Mouse (Mus musculus) hindbrain, embryonic 12.5 days (tissue): ENCODE data around the gene Rom1. TPM values are rescaled to one million over a fixed set of nuclear protein-coding genes. Genes with fewer than 3 reads are reported as not detected.
"Not testable (repeated sequence)": the region's sequence is repeated elsewhere in the genome, so short reads cannot be mapped to it uniquely, and the experiment has no call there.

Experiments used
- ATAC-seq: fragments of 200-750 bp; cut with Nextera tagmentation; 2 replicates; pipeline ENCODE4 v1.8.0; 2017; ENCODE audit warnings: moderate TSS enrichment; ENCODE audit not compliant: low FRiP score
- H3K27ac ChIP-seq: fragments of 300-500 bp; sonication (generic); 2 replicates; pipeline ENCODE4 v1.5.1; 2016; ENCODE audit warnings: mild to moderate bottlenecking
- H3K27me3 ChIP-seq: fragments of 300-500 bp; sonication (generic); 2 replicates; pipeline ENCODE4 v1.6.1; 2016; ENCODE audit warnings: mild to moderate bottlenecking
- H3K36me3 ChIP-seq: fragments of 300-500 bp; sonication (generic); 2 replicates; pipeline ENCODE4 v1.6.1; 2016; ENCODE audit warnings: mild to moderate bottlenecking
- H3K4me1 ChIP-seq: fragments of 300-500 bp; sonication (generic); 2 replicates; pipeline ENCODE4 v1.6.1; 2016
- H3K4me2 ChIP-seq: fragments of 300-500 bp; sonication (generic); replicated peaks from 2 replicates; pipeline ENCODE4 v1.6.1; 2016; ENCODE audit warnings: mild to moderate bottlenecking
- H3K4me3 ChIP-seq: fragments of 300-500 bp; sonication (generic); 2 replicates; pipeline ENCODE4 v1.5.1; 2016; ENCODE audit warnings: mild to moderate bottlenecking
- H3K9ac ChIP-seq: fragments of 300-500 bp; sonication (generic); 2 replicates; pipeline ENCODE4 v1.6.1; 2016; ENCODE audit warnings: mild to moderate bottlenecking, moderate library complexity
- H3K9me3 ChIP-seq: fragments of 300-500 bp; sonication (generic); replicated peaks from 2 replicates; pipeline ENCODE4 v1.6.1; 2016; ENCODE audit warnings: mild to moderate bottlenecking
- WGBS: fragments of 180-500 bp; shearing (Covaris S2); methylation state at CpG from one replicate; pipeline ENCODE4 v1.1.7; 2016; 5-methylcytosine and 5-hydroxymethylcytosine counted together
- polyA plus RNA-seq: library from polyadenylated mRNA; unstranded; fragments of >200 nt; fragmentation: Nextera tagmentation; extraction: Ambion mirVana; gene quantifications from 2 replicates; pipeline ENCODE4 v1.2.1, GENCODE M21; 2016

The Rom1 gene
- polyA plus RNA-seq, 1 experiment from 2014 or later, result 3.2 TPM

DNA sequence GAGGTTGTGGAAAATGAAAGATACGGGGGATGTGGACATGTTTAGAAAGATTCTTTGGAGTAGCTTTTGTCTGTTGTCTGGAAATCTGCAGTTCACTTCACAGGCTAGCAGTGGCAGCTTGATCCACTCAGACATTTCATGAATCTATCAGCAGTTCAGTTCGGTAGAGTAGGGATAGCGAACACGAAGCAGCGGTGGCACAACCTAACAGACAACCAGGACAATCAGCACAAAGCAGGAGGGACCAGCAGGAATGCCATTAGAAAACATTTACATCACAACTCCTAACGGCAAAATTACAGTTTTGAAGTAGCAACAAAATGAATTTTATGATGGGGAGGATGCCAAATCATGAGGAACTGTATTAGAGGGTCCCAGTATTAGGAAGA lies 9.5 kb downstream of the Rom1 start:
- ATAC-seq, result peak; percentile 15; the same call in 1 of the 2 replicates

DNA sequence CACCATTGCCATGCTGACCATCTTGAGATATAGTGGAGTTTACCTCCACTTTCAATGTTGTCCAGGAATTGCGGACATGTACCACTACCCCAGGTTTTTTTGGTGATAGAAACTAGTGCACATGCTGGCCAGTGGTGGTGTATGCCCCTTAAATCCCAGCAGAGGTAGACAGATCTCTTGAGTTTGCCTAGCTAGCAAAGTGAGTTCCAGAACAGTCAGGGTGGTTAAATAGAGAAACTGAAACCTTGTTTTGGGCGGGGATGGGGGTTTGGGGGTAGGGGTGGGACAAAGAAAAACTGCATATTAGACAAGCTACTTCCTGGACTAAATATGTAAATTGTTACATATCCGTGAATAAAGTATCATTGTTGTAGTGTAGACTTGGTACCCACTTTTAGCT lies 10.2 kb downstream of the Rom1 start:
- Histone ChIP-seq H3K4me3 (no peak overlapping the region), H3K4me2 (no peak overlapping the region), H3K4me1 (peaks cover 13% of the 10 kb centered on the region; the same call in 1 of the 2 replicates), H3K36me3 (peaks cover 37% of the 10 kb centered on the region), H3K27me3 (no peaks in the 10 kb centered on the region), H3K9me3 (no peaks in the 10 kb centered on the region), H3K27ac (no peak overlapping the region), H3K9ac (no peak overlapping the region)
- no peak for ATAC-seq
- 94% methylated on average over 3 of the region's 3 CpGs for WGBS

More for the DNA sequence above, 9.5 kb downstream of the Rom1 start:
- H3K9me3 ChIP-seq, result no peaks in the 10 kb centered on the region
- no peaks in the 10 kb centered on the region for H3K27me3 ChIP-seq
- peaks cover 13% of the 10 kb centered on the region; the same call in 1 of the 2 replicates for H3K4me1 ChIP-seq
- H3K4me2 ChIP-seq, result peak overlapping the region; percentile 75
- no peak overlapping the region for H3K9ac ChIP-seq
- WGBS, result 66% methylated on average over 6 of the region's 6 CpGs
- H3K27ac ChIP-seq, result peak overlapping the region; percentile 82
- H3K4me3 ChIP-seq, result peak overlapping the region; percentile 69
- H3K36me3 ChIP-seq, result peaks cover 31% of the 10 kb centered on the region

DNA sequence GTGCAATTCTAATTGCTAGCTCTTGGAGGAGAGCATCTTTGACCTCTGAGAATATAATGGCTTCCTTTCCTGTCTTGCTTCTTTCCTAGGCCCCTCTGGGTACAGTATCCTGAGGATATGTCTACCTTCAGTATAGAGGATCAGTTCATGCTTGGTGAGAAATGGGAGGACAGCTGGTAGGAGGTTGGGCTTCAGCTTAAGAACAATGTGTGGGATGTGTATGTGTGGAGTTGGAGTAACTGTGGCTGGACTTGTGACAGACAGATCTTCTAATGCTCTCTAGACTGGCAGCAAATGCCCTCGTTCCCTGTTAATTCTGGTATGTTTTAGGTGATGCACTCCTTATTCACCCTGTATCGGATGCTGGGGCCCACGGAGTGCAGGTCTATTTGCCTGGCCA lies 14.9 kb downstream of the Rom1 start:
- peaks cover 83% of the 10 kb centered on the region for H3K36me3 ChIP-seq
- no peak overlapping the region for H3K4me2 ChIP-seq

DNA sequence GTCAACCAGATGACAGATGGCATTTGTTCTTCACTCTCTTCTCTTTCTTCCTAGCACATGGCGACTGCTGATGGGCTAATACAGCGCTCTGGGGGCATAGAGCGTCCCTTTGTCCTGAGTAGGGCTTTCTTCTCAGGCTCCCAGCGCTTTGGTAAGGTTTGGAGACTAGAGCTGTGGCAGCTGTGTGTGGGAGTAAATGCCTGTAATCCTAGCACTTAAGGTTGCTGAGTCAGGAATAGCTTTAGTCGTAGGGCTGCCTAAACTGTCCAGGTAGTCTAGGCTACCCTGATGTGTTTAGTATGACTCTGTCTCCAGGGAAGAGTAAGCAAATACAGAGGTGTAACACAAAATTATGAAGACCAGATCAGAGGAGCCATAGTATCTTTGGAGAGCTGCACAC lies 17.3 kb downstream of the Rom1 start:
- Histone ChIP-seq H3K36me3 (peaks cover 100% of the 10 kb centered on the region), H3K27me3 (no peaks in the 10 kb centered on the region), H3K9me3 (no peaks in the 10 kb centered on the region), H3K4me2 (no peak overlapping the region), H3K4me3 (no peak overlapping the region), H3K9ac (no peak overlapping the region), H3K27ac (no peak overlapping the region), H3K4me1 (no peaks in the 10 kb centered on the region)
- ATAC-seq, result no peak
- whole genome bisulfite sequencing, result 96% methylated on average over 5 of the region's 5 CpGs

More for the DNA sequence above, 14.9 kb downstream of the Rom1 start:
- H3K4me1 ChIP-seq, result no peaks in the 10 kb centered on the region
- H3K27ac ChIP-seq, result no peak overlapping the region
- H3K9me3 ChIP-seq, result no peaks in the 10 kb centered on the region
- no peaks in the 10 kb centered on the region for H3K27me3 ChIP-seq
- H3K9ac ChIP-seq, result no peak overlapping the region
- H3K4me3 ChIP-seq, result no peak overlapping the region
- 91% methylated on average over 3 of the region's 3 CpGs for WGBS
- no peak for ATAC-seq

DNA sequence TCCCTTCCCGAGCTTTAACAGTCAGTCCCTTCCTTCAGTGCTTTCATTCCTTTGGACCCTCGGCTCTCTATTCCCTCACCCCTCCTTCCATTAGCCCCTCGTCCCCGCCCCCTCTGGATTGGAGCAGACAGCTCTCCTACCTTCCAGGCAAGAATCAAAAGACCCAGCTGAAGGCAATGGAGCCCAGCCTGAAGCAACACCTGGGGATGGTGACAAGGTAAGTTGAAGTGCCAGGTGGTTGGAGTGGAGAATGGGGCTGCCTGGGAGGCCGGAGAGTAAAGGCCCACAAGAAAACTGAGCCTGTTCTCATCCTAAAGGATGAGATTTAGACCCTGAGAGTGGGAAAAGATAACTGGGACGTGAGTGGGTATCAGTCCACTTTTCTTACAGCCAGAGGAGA lies 20.6 kb downstream of the Rom1 start:
- H3K27me3 ChIP-seq, result no peaks in the 10 kb centered on the region
- H3K36me3 ChIP-seq, result peaks cover 92% of the 10 kb centered on the region
- H3K9me3 ChIP-seq, result no peaks in the 10 kb centered on the region
- H3K4me2 ChIP-seq, result no peak overlapping the region
- no peak overlapping the region for H3K9ac ChIP-seq
- H3K4me3 ChIP-seq, result no peak overlapping the region
- WGBS, result 92% methylated on average over 6 of the region's 6 CpGs
- ATAC-seq, result no peak
- no peaks in the 10 kb centered on the region for H3K4me1 ChIP-seq
- no peak overlapping the region for H3K27ac ChIP-seq

DNA sequence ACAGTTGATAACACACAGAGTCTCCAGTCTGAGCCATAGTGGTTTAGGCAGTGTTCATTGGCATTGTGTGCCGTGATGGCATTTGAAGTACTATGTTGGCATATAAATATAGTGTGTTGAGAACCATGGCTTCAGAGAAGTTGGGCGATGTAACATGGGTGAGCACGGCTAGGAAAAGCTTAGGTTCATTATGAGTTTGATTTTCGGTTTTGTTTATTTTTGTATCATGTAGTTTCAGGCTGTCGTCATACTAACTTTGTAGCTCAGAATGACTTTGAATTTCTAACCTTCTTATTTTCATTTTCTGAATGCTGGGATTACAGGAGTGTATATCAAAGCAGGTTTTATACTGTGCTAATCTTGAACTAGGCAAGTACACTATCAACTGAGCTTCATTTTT lies 25.7 kb downstream of the Rom1 start:
- no peak overlapping the region for H3K27ac ChIP-seq
- no peak overlapping the region for H3K9ac ChIP-seq
- ATAC-seq, result no peak
- H3K4me2 ChIP-seq, result no peak overlapping the region
- no peak overlapping the region for H3K4me3 ChIP-seq
- H3K4me1 ChIP-seq, result peaks cover 11% of the 10 kb centered on the region
- H3K9me3 ChIP-seq, result no peaks in the 10 kb centered on the region
- WGBS, result 94% methylated on average over 5 of the region's 5 CpGs
- no peaks in the 10 kb centered on the region for H3K27me3 ChIP-seq
- H3K36me3 ChIP-seq, result peaks cover 54% of the 10 kb centered on the region

DNA sequence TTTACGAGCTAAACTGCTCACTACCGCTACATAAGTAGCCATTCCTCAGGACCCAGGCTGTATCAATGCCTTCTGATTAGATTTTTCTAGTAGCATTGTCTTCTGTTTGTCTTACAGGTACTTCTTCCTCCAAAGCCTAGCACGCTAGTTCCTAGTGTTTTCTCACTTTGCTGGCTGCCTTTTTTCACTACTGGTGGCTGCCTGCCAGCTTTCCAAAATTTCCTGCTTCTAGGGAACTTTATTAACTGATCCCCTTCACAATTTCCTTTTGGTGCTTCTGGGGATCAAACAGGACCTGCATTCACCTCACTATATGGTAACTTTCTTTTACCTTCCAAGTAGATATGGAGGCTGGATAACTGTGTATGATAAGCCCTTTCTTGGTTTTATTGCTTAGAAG lies 30.1 kb downstream of the Rom1 start:
- peaks cover 38% of the 10 kb centered on the region for H3K36me3 ChIP-seq
- no peaks in the 10 kb centered on the region for H3K27me3 ChIP-seq
- H3K9ac ChIP-seq, result peak overlapping the region; percentile 90
- H3K4me3 ChIP-seq, result peak overlapping the region; percentile 86
- 62% methylated on average over 3 of the region's 3 CpGs for WGBS
- peak overlapping the region; percentile 80 for H3K4me2 ChIP-seq
- H3K4me1 ChIP-seq, result peaks cover 27% of the 10 kb centered on the region
- no peak for ATAC-seq
- no peaks in the 10 kb centered on the region for H3K9me3 ChIP-seq
- no peak overlapping the region for H3K27ac ChIP-seq

DNA sequence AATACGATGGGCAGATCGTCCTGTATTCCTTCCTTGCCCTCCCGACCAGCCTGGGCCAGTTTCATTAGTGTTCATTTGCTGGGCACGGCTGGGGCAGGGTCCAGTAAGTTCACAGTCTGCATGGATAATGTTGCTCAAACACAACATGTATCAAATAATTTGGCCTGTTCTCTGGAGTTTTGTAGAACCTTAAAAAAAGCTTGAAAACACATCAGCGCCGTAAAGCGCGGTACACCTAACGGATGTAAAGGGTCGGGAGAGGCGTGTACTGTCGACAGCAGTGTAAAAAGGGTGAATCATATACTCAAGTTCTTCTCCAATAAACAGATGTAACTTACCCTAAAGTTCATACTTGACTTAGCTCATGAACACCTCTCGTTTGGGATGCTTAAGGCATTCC lies 30.6 kb downstream of the Rom1 start:
- WGBS, result 20% methylated on average over 13 of the region's 13 CpGs

DNA sequence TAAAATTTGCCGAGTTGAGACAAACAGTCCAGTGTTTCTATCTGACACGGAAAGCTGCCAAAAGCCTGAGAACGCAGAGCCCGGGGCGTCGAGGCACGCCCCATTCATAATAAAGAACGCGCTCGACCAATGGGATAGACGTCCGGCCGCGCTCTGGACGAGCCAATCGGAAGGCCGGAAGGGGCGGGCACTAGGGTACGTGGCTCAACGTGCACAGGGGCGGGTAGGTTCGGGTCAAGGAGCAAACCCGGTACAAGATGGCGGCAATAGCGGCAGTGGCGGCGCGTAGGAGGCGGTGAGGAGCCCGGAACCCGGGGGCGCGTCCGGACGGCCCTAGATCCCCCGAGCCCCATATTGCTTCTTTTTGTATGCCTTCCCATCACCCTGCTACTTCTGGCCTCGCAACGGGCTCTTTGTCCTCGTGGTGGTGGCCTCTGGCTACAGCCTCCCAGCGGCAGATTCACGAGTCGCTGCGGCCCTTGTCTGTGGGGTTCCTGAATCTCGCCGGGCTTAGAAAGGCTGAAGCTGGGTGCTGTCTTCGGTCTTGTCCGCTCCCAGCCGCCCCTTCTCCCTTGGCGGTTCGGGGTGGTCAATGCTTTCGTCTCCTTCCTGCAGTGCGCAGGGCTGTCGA lies 31.2 kb downstream of the Rom1 start, which contains the start of gene Ganab:
Gene Ganab, plus strand, starts transcription at position 207 of the 631 bp plus-strand sequence.
- Histone ChIP-seq H3K27ac (peak within 1 kb of the TSS; percentile 85), H3K4me3 (peak within 1 kb of the TSS; percentile 86), H3K4me2 (peak within 1 kb of the TSS; percentile 80), H3K36me3 (peaks cover 34% of the 10 kb centered on the region), H3K4me1 (peaks cover 34% of the 10 kb centered on the region), H3K27me3 (no peaks in the 10 kb centered on the region), H3K9me3 (no peaks in the 10 kb centered on the region), H3K9ac (peak within 1 kb of the TSS; percentile 90)
- peak; percentile 99 for ATAC-seq
- under 1% methylated on average over 53 of the region's 53 CpGs for WGBS

More for the DNA sequence above, 30.6 kb downstream of the Rom1 start:
- ATAC-seq, result no peak
- Histone ChIP-seq H3K27me3 (no peaks in the 10 kb centered on the region), H3K4me2 (peak overlapping the region; percentile 80), H3K9ac (peak overlapping the region; percentile 90), H3K9me3 (no peaks in the 10 kb centered on the region), H3K36me3 (peaks cover 38% of the 10 kb centered on the region), H3K27ac (peak overlapping the region; percentile 85), H3K4me1 (peaks cover 31% of the 10 kb centered on the region), H3K4me3 (peak overlapping the region; percentile 86)

DNA sequence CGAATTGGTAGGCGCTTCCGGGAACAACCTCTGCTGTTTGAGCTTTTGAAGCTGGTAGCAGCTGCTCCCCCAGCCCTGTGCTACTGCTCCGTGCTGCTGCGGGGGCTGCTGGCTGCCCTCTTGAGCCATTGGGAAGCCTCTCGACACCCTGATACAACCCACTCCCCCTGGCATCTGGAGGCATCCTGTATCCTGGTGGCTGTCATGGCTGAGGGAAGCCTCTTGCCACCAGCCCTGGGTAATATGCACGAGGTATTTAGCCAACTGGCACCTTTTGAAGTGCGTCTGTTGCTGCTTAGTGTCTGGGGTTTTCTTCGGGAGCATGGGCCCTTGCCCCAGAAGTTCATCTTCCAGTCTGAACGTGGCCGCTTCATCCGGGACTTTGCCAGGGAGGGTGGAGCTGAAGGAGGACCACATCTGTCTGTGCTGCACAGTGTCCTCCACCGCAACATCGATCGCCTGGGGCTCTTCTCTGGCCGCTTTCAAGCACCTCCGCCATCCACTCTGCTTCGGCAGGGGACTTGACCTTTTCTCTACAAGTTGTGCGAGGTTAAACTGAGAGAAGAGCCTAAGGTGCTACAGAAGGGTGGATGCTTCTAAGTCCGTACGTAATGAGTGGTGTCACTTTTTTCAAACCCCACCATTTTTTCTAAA lies 31.8 kb downstream of the Rom1 start:
- WGBS, result 27% methylated on average over 21 of the region's 21 CpGs

DNA sequence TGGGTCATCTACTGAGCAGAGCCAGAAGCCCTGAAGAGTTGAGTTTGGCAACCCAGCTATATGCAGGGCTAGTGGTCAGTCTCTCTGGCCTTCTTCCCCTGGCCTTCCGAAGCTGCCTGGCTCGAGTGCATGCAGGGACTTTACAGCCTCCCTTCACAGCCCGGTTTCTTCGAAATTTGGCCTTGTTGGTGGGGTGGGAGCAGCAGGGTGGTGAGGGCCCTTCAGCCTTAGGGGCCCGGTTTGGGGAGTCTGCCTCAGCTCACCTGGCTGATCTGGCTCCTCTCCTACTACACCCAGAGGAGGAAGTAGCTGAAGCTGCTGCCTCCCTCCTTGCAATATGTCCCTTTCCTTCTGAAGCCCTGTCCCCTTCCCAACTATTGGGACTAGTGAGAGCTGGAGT lies 32.9 kb downstream of the Rom1 start:
- 85% methylated on average over 5 of the region's 5 CpGs for WGBS
- not testable (repeated sequence) for H3K4me2 ChIP-seq
- peaks cover 36% of the 10 kb centered on the region for H3K4me1 ChIP-seq

More for the DNA sequence above, 31.8 kb downstream of the Rom1 start:
- H3K9me3 ChIP-seq, H3K27me3 ChIP-seq: not testable (repeated sequence)
- H3K4me2 ChIP-seq, result peak overlapping the region; percentile 80
- peaks cover 29% of the 10 kb centered on the region for H3K36me3 ChIP-seq
- H3K27ac ChIP-seq, result peak overlapping the region; percentile 85
- peak; percentile 53 for ATAC-seq
- H3K9ac ChIP-seq, result peak overlapping the region; percentile 67
- peaks cover 36% of the 10 kb centered on the region for H3K4me1 ChIP-seq
- H3K4me3 ChIP-seq, result peak overlapping the region; percentile 86

DNA sequence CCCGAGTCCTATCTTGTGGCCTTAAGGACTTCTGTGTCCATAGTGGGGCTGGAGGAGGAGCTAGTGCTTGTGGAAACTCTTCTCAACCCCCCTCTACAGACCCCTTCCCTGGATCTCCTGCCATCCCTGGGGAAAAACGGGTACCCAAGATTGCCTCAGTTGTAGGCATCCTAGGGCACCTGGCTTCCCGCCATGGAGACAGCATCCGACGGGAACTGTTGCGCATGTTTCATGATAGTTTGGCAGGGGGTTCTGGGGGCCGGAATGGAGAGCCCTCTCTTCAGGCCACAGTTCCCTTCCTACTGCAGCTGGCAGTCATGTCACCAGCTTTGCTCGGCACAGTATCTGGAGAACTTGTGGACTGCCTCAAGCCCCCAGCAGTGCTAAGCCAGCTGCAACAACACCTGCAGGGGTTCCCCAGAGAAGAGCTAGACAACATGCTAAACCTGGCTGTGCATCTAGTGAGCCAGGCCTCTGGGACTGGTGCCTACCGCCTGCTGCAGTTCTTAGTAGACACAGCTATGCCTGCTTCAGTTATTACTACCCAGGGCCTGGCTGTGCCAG lies 33.7 kb downstream of the Rom1 start:
- no peak overlapping the region for H3K27ac ChIP-seq
- 91% methylated on average over 9 of the region's 9 CpGs for WGBS
- ATAC-seq, result no peak
- no peaks in the 10 kb centered on the region for H3K27me3 ChIP-seq
- no peak overlapping the region for H3K4me3 ChIP-seq
- no peaks in the 10 kb centered on the region for H3K9me3 ChIP-seq
- H3K36me3 ChIP-seq, result peaks cover 28% of the 10 kb centered on the region
- no peak overlapping the region for H3K4me2 ChIP-seq
- peaks cover 36% of the 10 kb centered on the region for H3K4me1 ChIP-seq
- peak overlapping the region; percentile 23; the same call in 1 of the 2 replicates for H3K9ac ChIP-seq

More for the DNA sequence above, 32.9 kb downstream of the Rom1 start:
- not testable (repeated sequence) for H3K27me3 ChIP-seq, H3K4me3 ChIP-seq, H3K9ac ChIP-seq, ATAC-seq, H3K27ac ChIP-seq, H3K9me3 ChIP-seq
- H3K36me3 ChIP-seq, result peaks cover 25% of the 10 kb centered on the region
